8 mouse cellular contexts compared by ENCODE assay signal in the genomic region with DNA sequence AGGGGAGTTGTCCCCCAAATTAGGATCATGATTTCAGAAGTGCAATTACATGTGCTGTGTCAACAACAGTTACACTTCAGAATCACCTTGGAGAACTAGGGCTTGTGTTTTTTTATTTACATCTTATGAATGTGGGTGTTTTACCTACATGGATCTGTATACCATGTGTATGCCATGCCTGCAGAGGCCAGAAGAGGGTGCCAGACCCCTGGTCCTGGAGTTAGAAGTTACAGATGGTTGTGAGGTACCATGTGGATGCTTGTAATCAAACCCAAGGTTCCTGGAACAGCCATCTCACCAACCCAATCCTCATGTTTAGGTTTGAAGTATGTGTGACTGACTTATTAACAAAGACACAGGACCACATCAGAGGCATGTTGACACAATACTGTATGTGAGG. TPM values are rescaled to one million over a fixed set of nuclear protein-coding genes. Genes with fewer than 3 reads are reported as not detected.
A peak's percentile ranks its signal among the peaks of the same experiment; 100 is the strongest.
DNase-seq lines count a peak whose midpoint lies in the region; ATAC-seq and TF ChIP-seq lines count a peak whose summit lies in the region.
"Had no signal": no experiment of that assay in that cellular context is flagged by ENCODE, and none has a peak within 500 bp of the region (broad histone marks: within the 10 kb centered on the region; RNA-seq: fewer than 3 reads in every experiment).

No protein-coding gene starts in this region.

- intact Hi-C loops in heart, postnatal 14 days (cut with DNase I), result loop anchor here (1.0 kb wide), 1 partner anchor 80 kb away; no protein-coding TSS in a partner anchor

- H3K9ac ChIP-seq in CH12.LX (ENCODE audit: insufficient read depth, low read depth), result no peak overlapping the region
- no peak overlapping the region for H3K9ac ChIP-seq in heart, embryonic 11.5 days (ENCODE audit: low read depth, low read length)
- H3K9ac ChIP-seq: lung, embryonic 15.5 days had no signal

- peak; percentile 80 to 81 for TF ChIP-seq CTCF in CH12.LX (conservative IDR thresholded peaks at IDR 0.05 in 1 of 2, IDR thresholded peaks at IDR 0.05 in 1 of 2; ENCODE audit: low read depth in 2 of 2, low read length in 2 of 2)

- no peak overlapping the region for H3K27ac ChIP-seq in CH12.LX (ENCODE audit: insufficient read depth, low read depth)
- no peak overlapping the region for H3K27ac ChIP-seq in heart, embryonic 11.5 days (ENCODE audit: low read depth, low read length)
- H3K27ac ChIP-seq: lung, embryonic 15.5 days had no signal

- H3K4me3 ChIP-seq in CH12.LX (replicated peaks in 1 of 3; ENCODE audit: low read depth in 2 of 3, low read length in 2 of 3, poor library complexity in 1 of 3), result no peak overlapping the region
- H3K4me3 ChIP-seq in heart, embryonic 11.5 days (ENCODE audit: low read depth, low read length), result no peak overlapping the region
- H3K4me3 ChIP-seq: lung, embryonic 15.5 days had no signal

- no peaks in the 10 kb centered on the region for H3K9me3 ChIP-seq in CH12.LX (replicated peaks; ENCODE audit: low read length)
- no peaks in the 10 kb centered on the region for H3K9me3 ChIP-seq in heart, embryonic 11.5 days (replicated peaks; ENCODE audit: control insufficient read depth, low read length)
- H3K9me3 ChIP-seq: lung, embryonic 15.5 days had no signal

- no peak for TF ChIP-seq POLR2A in CH12.LX (IDR thresholded peaks at IDR 0.05; ENCODE audit: low read depth, low read length)

- TF ChIP-seq EP300 in CH12.LX (IDR thresholded peaks at IDR 0.05; ENCODE audit: low read length), result no peak

- in situ Hi-C loops in CH12.LX (cut with MboI; ENCODE audit: low pct_ligation_motif_present, low pct_unique_long_range_greater_than_20kb, low sequenced_read_pairs), result no loop called here

- peak; percentile 38 for DNase-seq in kidney, postnatal 14 days
- DNase-seq in kidney, adult 8-10 months, result no peak
- DNase-seq in CH12.LX (ENCODE audit: extremely low read depth) (peak; percentile 34), MN1 (ENCODE audit: low spot score) (peak; percentile 38)
- DNase-seq in kidney, postnatal 4 days, result peak; percentile 51 to 60
- no peak for DNase-seq in heart, postnatal 14 days

- H3K4me2 ChIP-seq in CH12.LX (ENCODE audit: insufficient read depth, low read depth, poor library complexity, severe bottlenecking), result no peak overlapping the region
- H3K4me2 ChIP-seq in heart, embryonic 11.5 days, result no peak overlapping the region
- H3K4me2 ChIP-seq: lung, embryonic 15.5 days had no signal

- dilution Hi-C loops in CH12.LX (cut with MboI; ENCODE audit: extremely low pct_ligation_motif_present, extremely low pct_unique_long_range_greater_than_20kb, low sequenced_read_pairs), result no loop called here

- H3K27me3 ChIP-seq in CH12.LX (replicated peaks), result no peaks in the 10 kb centered on the region
- H3K27me3 ChIP-seq in heart, embryonic 11.5 days (ENCODE audit: control insufficient read depth, insufficient read depth, low read length), result no peaks in the 10 kb centered on the region
- H3K27me3 ChIP-seq: lung, embryonic 15.5 days had no signal

- TF ChIP-seq RAD21 in CH12.LX (IDR thresholded peaks at IDR 0.05; ENCODE audit: low read depth, low read length), result peak; percentile 66

- no peak for ATAC-seq in heart, embryonic 11.5 days (replicated peaks; ENCODE audit: insufficient number of reproducible peaks, low FRiP score, low TSS enrichment)

- no peaks in the 10 kb centered on the region for H3K79me2 ChIP-seq in CH12.LX (replicated peaks; ENCODE audit: control insufficient read depth, extremely low read depth, insufficient read depth, poor library complexity, severe bottlenecking)

- no peaks in the 10 kb centered on the region for H3K4me1 ChIP-seq in CH12.LX (ENCODE audit: control insufficient read depth in 1 of 2, insufficient read depth in 2 of 2)
- no peaks in the 10 kb centered on the region for H3K4me1 ChIP-seq in heart, embryonic 11.5 days (ENCODE audit: control insufficient read depth, insufficient read depth, low read length)
- H3K4me1 ChIP-seq: lung, embryonic 15.5 days had no signal

- peaks cover 52 to 93% of the 10 kb centered on the region in 2 experiments for H3K36me3 ChIP-seq in CH12.LX (replicated peaks in 1 of 2; ENCODE audit: control insufficient read depth in 1 of 2, insufficient read depth in 1 of 2, low read length in 1 of 2)
- peaks cover 32% of the 10 kb centered on the region for H3K36me3 ChIP-seq in heart, embryonic 11.5 days (ENCODE audit: control insufficient read depth, insufficient read depth, low read length)

TF ChIP-seq in CH12.LX, 34 proteins besides CTCF, POLR2A, EP300 and RAD21:
- no peak for TF ChIP-seq UBTF (IDR thresholded peaks at IDR 0.05; ENCODE audit: low read depth, low read length)
- TF ChIP-seq MAX (IDR thresholded peaks at IDR 0.05; ENCODE audit: low read length), result no peak
- no peak for TF ChIP-seq BHLHE40 (IDR thresholded peaks at IDR 0.05; ENCODE audit: low read depth, low read length)
- TF ChIP-seq POLR2AphosphoS2 (IDR thresholded peaks at IDR 0.05; ENCODE audit: low read depth, low read length), result no peak
- TF ChIP-seq TCF12 (IDR thresholded peaks at IDR 0.05; ENCODE audit: low read depth, low read length), result no peak
- TF ChIP-seq PAX5 (IDR thresholded peaks at IDR 0.05; ENCODE audit: low read length), result no peak
- TF ChIP-seq CHD1 (IDR thresholded peaks at IDR 0.05; ENCODE audit: low read depth, low read length), result no peak
- TF ChIP-seq SMC3 (IDR thresholded peaks at IDR 0.05; ENCODE audit: low read depth, low read length), result peak; percentile 52
- TF ChIP-seq NELFE (IDR thresholded peaks at IDR 0.05; ENCODE audit: low read depth, low read length), result no peak
- no peak for TF ChIP-seq USF2 (conservative IDR thresholded peaks at IDR 0.05; ENCODE audit: low read depth, low read length)
- TF ChIP-seq E2F4 (IDR thresholded peaks at IDR 0.05; ENCODE audit: insufficient replicate concordance, low read depth, low read length), result no peak
- no peak for TF ChIP-seq MEF2A (IDR thresholded peaks at IDR 0.05; ENCODE audit: borderline replicate concordance, low read depth, low read length)
- no peak for TF ChIP-seq ZC3H11A (IDR thresholded peaks at IDR 0.05; ENCODE audit: low read depth, low read length)
- TF ChIP-seq MYC (IDR thresholded peaks at IDR 0.05; ENCODE audit: low read depth, low read length), result peak; percentile 65
TF ChIP-seq in CH12.LX: peak in this region for 2.

RNA-seq across cellular contexts. Expression of a gene that starts 20.4 kb away (rescaled TPM):
- total RNA-seq in CH12.LX (2012; rRNA removed) (1.6 and 1.9 TPM in 2 replicates), CH12.LX (2014; rRNA removed) (1.5 TPM in 2 replicates)
- 2.5 and 3.9 TPM in 2 replicates for polyA plus RNA-seq in CH12.LX (2012; ENCODE audit: insufficient read length, low read depth)
- 1.0 and 1.9 TPM in 2 replicates for polyA plus RNA-seq in heart, embryonic 11.5 days (2014; fragmentation: Nextera tagmentation; extraction: Ambion mirVana)
- total RNA-seq in heart, postnatal 14 days (2021), result 1 to 10 TPM; 1.5 to 2.5 TPM

RNA-seq across cellular contexts. Expression of a gene that starts 25.7 kb away (rescaled TPM):
- 0.08 TPM in 1 of 2 replicates, not detected in the other for total RNA-seq in CH12.LX (2012; rRNA removed)
- total RNA-seq in CH12.LX (2014; rRNA removed), result not detected in 2 replicates
- not detected in 2 replicates for polyA plus RNA-seq in CH12.LX (2012; ENCODE audit: insufficient read length, low read depth)
- polyA plus RNA-seq in heart, embryonic 11.5 days (2014; fragmentation: Nextera tagmentation; extraction: Ambion mirVana), result 0.13 TPM in 1 of 2 replicates, not detected in the other
- not detected for total RNA-seq in heart, postnatal 14 days (2021)
- polyA plus RNA-seq: lung, embryonic 15.5 days had no signal

RNA-seq across cellular contexts. Expression of a gene that starts 32.9 kb away (rescaled TPM):
- total RNA-seq in CH12.LX (2012; rRNA removed), result 0.21 and 0.42 TPM in 2 replicates
- total RNA-seq in CH12.LX (2014; rRNA removed), result 0.16 and 0.18 TPM in 2 replicates
- polyA plus RNA-seq in CH12.LX (2012; ENCODE audit: insufficient read length, low read depth), result 0.68 and 0.91 TPM in 2 replicates
- 0.07 and 0.17 TPM in 2 replicates for polyA plus RNA-seq in heart, embryonic 11.5 days (2014; fragmentation: Nextera tagmentation; extraction: Ambion mirVana)
- under 1 TPM in 1 of 2 experiments, not detected in 1; 0.20 TPM for total RNA-seq in heart, postnatal 14 days (2021)

RNA-seq across cellular contexts. Expression of a gene that starts 35.4 kb away (rescaled TPM):
- total RNA-seq in CH12.LX (2012; rRNA removed) (0.04 TPM in 1 of 2 replicates, not detected in the other), CH12.LX (2014; rRNA removed) (not detected in 2 replicates)
- 0.15 and 0.16 TPM in 2 replicates for polyA plus RNA-seq in CH12.LX (2012; ENCODE audit: insufficient read length, low read depth)
- polyA plus RNA-seq in heart, embryonic 11.5 days (2014; fragmentation: Nextera tagmentation; extraction: Ambion mirVana), result 0.07 TPM in 1 of 2 replicates, not detected in the other
- under 1 TPM in 1 of 2 experiments, not detected in 1; 0.10 TPM for total RNA-seq in heart, postnatal 14 days (2021)

RNA-seq across cellular contexts. Expression of a gene that starts 39.8 kb away (rescaled TPM):
- total RNA-seq in CH12.LX (2012; rRNA removed) (48.0 and 52.5 TPM in 2 replicates), CH12.LX (2014; rRNA removed) (36.9 and 41.5 TPM in 2 replicates)
- 45.2 and 54.8 TPM in 2 replicates for polyA plus RNA-seq in CH12.LX (2012; ENCODE audit: insufficient read length, low read depth)
- polyA plus RNA-seq in heart, embryonic 11.5 days (2014; fragmentation: Nextera tagmentation; extraction: Ambion mirVana), result 44.8 and 49.9 TPM in 2 replicates
- 10 to 100 TPM; 50.9 to 52.3 TPM for total RNA-seq in heart, postnatal 14 days (2021)

Comparison
In these comparisons a context has a peak if more than half of its experiments do, and no peak if none do; other contexts are left out.
1. DNase-seq: peak in kidney, postnatal 14 days (single experiment), CH12.LX (single experiment), MN1 (single experiment) and kidney, postnatal 4 days (2 of 2); none in kidney, adult 8-10 months (0 of 2) and heart, postnatal 14 days (0 of 2).